Mouse (Mus musculus) forebrain, embryonic 11.5 days (tissue): ENCODE results near the gene Gpr84. TPM values are rescaled to one million over a fixed set of nuclear protein-coding genes. Genes with fewer than 3 reads are reported as not detected.
A peak's percentile ranks its signal among the peaks of the same experiment; 100 is the strongest.

Source experiments
- ATAC-seq: fragments of 200-750 bp; cut with Nextera tagmentation; replicated peaks from 2 replicates; pipeline ENCODE4 v1.8.0; 2017; ENCODE audit warnings: moderate TSS enrichment; ENCODE audit not compliant: low FRiP score
- DNase-seq: peaks from one replicate; pipeline ENCODE4 v3.0.0-alpha.2; 2017; ENCODE audit warnings: low spot score
- H3K27ac ChIP-seq: fragments of 300-500 bp; sonication (generic); 2 replicates; pipeline ENCODE4 v1.5.1; 2014; ENCODE audit warnings: low read depth, low read length
- H3K27me3 ChIP-seq: fragments of 300-500 bp; sonication (generic); 2 replicates; pipeline ENCODE4 v1.6.1; 2014; ENCODE audit warnings: mild to moderate bottlenecking, low read length, mixed read lengths; ENCODE audit not compliant: control insufficient read depth, insufficient read depth
- H3K36me3 ChIP-seq: fragments of 300-500 bp; sonication (generic); 2 replicates; pipeline ENCODE4 v1.6.1; 2014; ENCODE audit warnings: mild to moderate bottlenecking, low read length, moderate library complexity, mixed read lengths; ENCODE audit not compliant: control insufficient read depth, insufficient read depth
- H3K4me1 ChIP-seq: fragments of 300-500 bp; sonication (generic); replicated peaks from 2 replicates; pipeline ENCODE4 v1.6.1; 2014; ENCODE audit warnings: low read length, mixed read lengths; ENCODE audit not compliant: control insufficient read depth, insufficient read depth
- H3K4me2 ChIP-seq: fragments of 300-500 bp; sonication (generic); 2 replicates; pipeline ENCODE4 v1.6.1; 2014; ENCODE audit warnings: low read depth, mild to moderate bottlenecking, low read length, moderate library complexity, mixed read lengths; ENCODE audit not compliant: severe bottlenecking
- H3K4me3 ChIP-seq: fragments of 300-500 bp; sonication (generic); 2 replicates; pipeline ENCODE4 v1.5.1; 2014; ENCODE audit warnings: low read depth, low read length
- H3K9ac ChIP-seq: fragments of 300-500 bp; sonication (generic); 2 replicates; pipeline ENCODE4 v1.6.1; 2014; ENCODE audit warnings: low read length
- H3K9me3 ChIP-seq: fragments of 300-500 bp; sonication (generic); 2 replicates; pipeline ENCODE4 v1.6.1; 2016; ENCODE audit warnings: low read length, mixed read lengths; ENCODE audit not compliant: control insufficient read depth
- WGBS: fragments of 180-500 bp; shearing (Covaris S2); extraction: QIAGEN DNeasy Blood & Tissue Kit; methylation state at CpG from one replicate; pipeline ENCODE4 v1.1.7; 2014; 5-methylcytosine and 5-hydroxymethylcytosine counted together
- polyA plus RNA-seq: library from polyadenylated mRNA; unstranded; fragments of >200 nt; fragmentation: Nextera tagmentation; extraction: Ambion mirVana; gene quantifications from 2 replicates; pipeline ENCODE4 v1.2.1, GENCODE M21; 2014

The Gpr84 gene
- polyA plus RNA-seq, 1 experiment from 2014 or later: not detected

DNA sequence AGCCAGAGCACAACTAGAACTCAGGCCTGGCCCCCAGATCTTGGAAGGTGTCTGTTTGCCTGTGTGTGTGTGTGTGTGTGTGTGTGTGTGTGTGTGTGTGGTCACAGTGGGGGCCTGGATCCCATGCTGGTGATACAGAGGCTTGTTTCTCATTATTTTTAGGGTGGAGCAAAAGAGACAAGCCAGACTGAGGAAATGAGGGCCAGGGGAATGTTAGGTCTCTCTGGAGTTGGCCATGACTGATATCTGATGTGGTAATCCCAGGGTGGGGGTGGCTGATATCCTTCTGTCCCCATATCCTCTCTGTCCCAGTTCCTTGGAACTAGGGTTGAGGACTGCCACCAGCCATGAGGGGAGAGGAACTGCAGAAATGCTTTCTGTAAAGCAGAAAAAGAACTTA, 6.7 kb upstream of the Gpr84 start:
- Histone ChIP-seq H3K27me3 (no peaks in the 10 kb centered on the region), H3K27ac (no peak overlapping the region), H3K9ac (no peak overlapping the region), H3K4me1 (peaks cover 3% of the 10 kb centered on the region; the same call in 1 of the 2 replicates), H3K4me3 (no peak overlapping the region), H3K9me3 (no peaks in the 10 kb centered on the region), H3K36me3 (peaks cover 3% of the 10 kb centered on the region; the same call in 1 of the 2 replicates), H3K4me2 (no peak overlapping the region)
- ATAC-seq (no peak), DNase-seq (no peak)

DNA sequence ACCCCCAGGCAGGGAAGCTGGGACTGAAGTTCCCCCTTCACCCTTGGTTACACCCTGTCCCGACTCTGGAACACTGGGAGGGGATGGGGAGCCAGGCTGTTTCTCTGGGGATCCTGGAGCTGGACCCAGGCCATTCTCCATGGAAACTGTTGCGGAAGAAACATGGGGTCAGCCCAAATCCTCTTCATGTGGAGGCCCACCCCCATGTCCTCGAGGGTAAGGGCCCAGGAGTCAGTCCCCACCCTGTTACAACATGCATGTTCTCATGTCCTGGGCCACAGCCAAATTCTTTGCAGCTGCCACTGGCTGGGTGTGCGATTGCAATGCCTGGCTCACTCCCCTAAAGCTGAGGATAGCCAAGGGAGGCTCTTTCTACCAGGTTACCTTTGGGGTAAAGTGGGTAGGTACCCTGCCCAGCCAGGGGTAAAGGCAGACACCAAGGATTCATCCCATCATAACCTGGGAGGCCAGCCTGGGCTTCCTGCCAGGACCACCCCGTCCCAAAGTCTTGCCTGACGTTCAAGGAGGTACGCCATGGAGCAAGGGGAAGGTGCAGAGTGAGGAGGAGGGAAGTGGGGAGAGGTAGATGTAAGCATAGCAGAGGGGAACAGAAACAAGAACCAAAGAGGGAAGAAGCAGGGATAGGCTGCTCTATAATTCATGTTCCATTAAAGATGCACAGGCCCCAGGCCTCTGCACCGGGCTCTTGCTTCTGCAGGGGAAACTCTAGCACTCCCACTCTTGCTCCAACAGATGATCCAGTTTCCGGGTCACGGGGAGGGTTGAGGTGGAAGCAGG, 5.8 kb upstream of the Gpr84 start:
- Histone ChIP-seq H3K36me3 (peaks cover 3% of the 10 kb centered on the region; the same call in 1 of the 2 replicates), H3K4me2 (no peak overlapping the region), H3K27me3 (no peaks in the 10 kb centered on the region), H3K4me3 (no peak overlapping the region), H3K9ac (no peak overlapping the region), H3K27ac (no peak overlapping the region), H3K4me1 (0 out of 2 replicates have a peak, but pooled peaks cover 3% of the 10 kb centered on the region), H3K9me3 (no peaks in the 10 kb centered on the region)
- DNase-seq: no peak
- ATAC-seq: no peak
- WGBS: 88% methylated on average over 10 of the region's 10 CpGs

DNA sequence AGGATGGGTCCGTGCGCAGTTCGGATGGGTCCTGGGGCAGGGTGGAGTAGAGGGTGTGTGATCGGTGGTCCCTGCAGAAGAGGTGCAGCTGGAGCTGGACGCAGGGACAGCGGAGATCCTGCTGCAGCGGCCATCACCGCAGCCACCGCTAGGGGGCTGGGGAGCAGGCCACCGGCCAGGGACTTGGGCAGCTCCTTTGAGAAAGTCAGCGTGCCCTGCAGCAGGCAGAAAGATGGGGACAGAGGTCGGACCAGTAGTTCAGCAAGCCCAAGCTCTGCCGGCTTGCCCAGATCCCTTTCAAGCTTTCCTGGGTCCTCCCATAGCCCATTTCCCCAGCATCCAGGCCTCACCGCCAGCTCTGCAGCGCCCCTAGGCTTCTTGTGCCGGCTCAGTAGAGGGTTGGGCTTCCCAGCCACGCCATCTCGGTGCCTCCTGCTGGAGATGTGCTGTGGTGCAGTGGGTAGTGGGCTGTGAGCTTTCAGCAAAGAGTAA, 4.6 kb upstream of the Gpr84 start:
- Histone ChIP-seq H3K36me3 (peaks cover 3% of the 10 kb centered on the region; the same call in 1 of the 2 replicates), H3K27me3 (no peaks in the 10 kb centered on the region), H3K4me2 (peak overlapping the region; percentile 39), H3K9me3 (no peaks in the 10 kb centered on the region), H3K9ac (no peak overlapping the region; the same call in 1 of the 2 replicates), H3K4me1 (0 out of 2 replicates have a peak, but pooled peaks cover 3% of the 10 kb centered on the region), H3K27ac (no peak overlapping the region), H3K4me3 (no peak overlapping the region; the same call in 1 of the 2 replicates)
- 3% methylated on average over 18 of the region's 18 CpGs for WGBS
- peak; percentile 85 for ATAC-seq
- DNase-seq: peak; percentile 91

GRCm38 (mm10) chr15:103314181-103314580, 3.8 kb upstream of the Gpr84 start:
- WGBS: 46% methylated on average over 21 of the region's 22 CpGs
- H3K4me3 ChIP-seq: no peak overlapping the region

GRCm38 (mm10) chr15:103313495-103314095, 3.2 kb upstream of the Gpr84 start:
- Histone ChIP-seq H3K4me2 (0 out of 2 replicates have a peak overlapping the region, but pooled peaks have one; percentile 39), H3K27ac (no peak overlapping the region)
- 19% methylated on average over 18 of the region's 18 CpGs for WGBS

More at GRCm38 (mm10) chr15:103314181-103314580, 3.8 kb upstream of the Gpr84 start:
- Histone ChIP-seq H3K27me3 (peaks cover 2% of the 10 kb centered on the region; the same call in 1 of the 2 replicates), H3K9ac (peak overlapping the region; percentile 45), H3K4me1 (0 out of 2 replicates have a peak, but pooled peaks cover 3% of the 10 kb centered on the region), H3K4me2 (peak overlapping the region; percentile 39), H3K27ac (no peak overlapping the region), H3K9me3 (no peaks in the 10 kb centered on the region), H3K36me3 (peaks cover 3% of the 10 kb centered on the region; the same call in 1 of the 2 replicates)
- peak; percentile 11; the same call in 1 of the 2 replicates for ATAC-seq
- no peak for DNase-seq

GRCm38 (mm10) chr15:103308876-103309580, 1.4 kb downstream of the Gpr84 start:
- no peak for ATAC-seq
- WGBS: 67% methylated on average over 26 of the region's 26 CpGs
- H3K36me3 ChIP-seq: no peaks in the 10 kb centered on the region
- H3K4me2 ChIP-seq: no peak overlapping the region
- no peaks in the 10 kb centered on the region for H3K9me3 ChIP-seq
- H3K27ac ChIP-seq: no peak overlapping the region
- peaks cover 3% of the 10 kb centered on the region; the same call in 1 of the 2 replicates for H3K27me3 ChIP-seq
- H3K9ac ChIP-seq: peak overlapping the region; percentile 23; the same call in 1 of the 2 replicates
- H3K4me1 ChIP-seq: peaks cover 27% of the 10 kb centered on the region
- no peak for DNase-seq
- H3K4me3 ChIP-seq: no peak overlapping the region

More at GRCm38 (mm10) chr15:103313495-103314095, 3.2 kb upstream of the Gpr84 start:
- peaks cover 3% of the 10 kb centered on the region; the same call in 1 of the 2 replicates for H3K27me3 ChIP-seq
- no peaks in the 10 kb centered on the region for H3K9me3 ChIP-seq
- 0 out of 2 replicates have a peak, but pooled peaks cover 4% of the 10 kb centered on the region for H3K4me1 ChIP-seq
- peaks cover 3% of the 10 kb centered on the region; the same call in 1 of the 2 replicates for H3K36me3 ChIP-seq
- peak; percentile 75 for DNase-seq
- ATAC-seq: no peak
- no peak overlapping the region for H3K4me3 ChIP-seq
- no peak overlapping the region for H3K9ac ChIP-seq

- Histone ChIP-seq H3K27ac (no peak overlapping the region), H3K4me3 (no peak overlapping the region), H3K9me3 (no peaks in the 10 kb centered on the region), H3K9ac (peak overlapping the region; percentile 23; the same call in 1 of the 2 replicates), H3K4me2 (no peak overlapping the region), H3K36me3 (no peaks in the 10 kb centered on the region), H3K27me3 (peaks cover 3% of the 10 kb centered on the region; the same call in 1 of the 2 replicates), H3K4me1 (peaks cover 31% of the 10 kb centered on the region)
- 46% methylated on average over 28 of the region's 28 CpGs for WGBS
- no peak for ATAC-seq
- no peak for DNase-seq
These were observed 2.1 kb downstream of the Gpr84 start for GRCm38 (mm10) chr15:103308056-103308875.
